ENCODE assay signal across 17 mouse cellular contexts in genomic region chr6:47375705-47376104, GRCm38 (mm10).
DNase-seq lines count a peak whose midpoint lies in the region; ATAC-seq and TF ChIP-seq lines count a peak whose summit lies in the region.
"Had no signal": no experiment of that assay in that cellular context is flagged by ENCODE, and none has a peak within 500 bp of the region (broad histone marks: within the 10 kb centered on the region; RNA-seq: fewer than 3 reads in every experiment).

No protein-coding gene starts in this region.

- 60% methylated on average over 4 of the region's 4 CpGs for WGBS in lung, embryonic 14.5 days
- WGBS in lung, postnatal 0 days: 51% methylated on average over 4 of the region's 4 CpGs
- WGBS in intestine, embryonic 14.5 days: 29% methylated on average over 4 of the region's 4 CpGs
- WGBS in intestine, postnatal 0 days: 39% methylated on average over 4 of the region's 4 CpGs
- WGBS in forebrain, embryonic 16.5 days: 89% methylated on average over 4 of the region's 4 CpGs

- H3K9me3 ChIP-seq in lung, embryonic 14.5 days (ENCODE audit: low read depth, low read length): no peaks in the 10 kb centered on the region
- no peaks in the 10 kb centered on the region for H3K9me3 ChIP-seq in lung, postnatal 0 days (ENCODE audit: low read length)
- H3K9me3 ChIP-seq in intestine, embryonic 14.5 days (ENCODE audit: control insufficient read depth, low read length): no peaks in the 10 kb centered on the region
- H3K9me3 ChIP-seq in intestine, postnatal 0 days (ENCODE audit: control insufficient read depth): no peaks in the 10 kb centered on the region
- H3K9me3 ChIP-seq in forebrain, embryonic 16.5 days (ENCODE audit: control insufficient read depth, low read length): no peaks in the 10 kb centered on the region
- H3K9me3 ChIP-seq: embryonic facial prominence, embryonic 13.5 days; forebrain, embryonic 13.5 days; heart, embryonic 12.5 days; hindbrain, embryonic 10.5 days; hindbrain, embryonic 15.5 days had no signal

- H3K9ac ChIP-seq in lung, embryonic 14.5 days: no peak overlapping the region
- H3K9ac ChIP-seq in lung, postnatal 0 days (replicated peaks; ENCODE audit: low read depth): no peak overlapping the region
- H3K9ac ChIP-seq in intestine, embryonic 14.5 days (ENCODE audit: low read length): no peak overlapping the region
- no peak overlapping the region for H3K9ac ChIP-seq in intestine, postnatal 0 days (ENCODE audit: low read depth, low read length)
- no peak overlapping the region for H3K9ac ChIP-seq in forebrain, embryonic 16.5 days (replicated peaks; ENCODE audit: low read depth, low read length)
- H3K9ac ChIP-seq: embryonic facial prominence, embryonic 13.5 days; forebrain, embryonic 13.5 days; heart, embryonic 12.5 days; hindbrain, embryonic 15.5 days had no signal

- no peak overlapping the region for H3K4me2 ChIP-seq in lung, embryonic 14.5 days
- no peak overlapping the region for H3K4me2 ChIP-seq in lung, postnatal 0 days (replicated peaks; ENCODE audit: low read depth, low read length)
- no peak overlapping the region for H3K4me2 ChIP-seq in intestine, embryonic 14.5 days (ENCODE audit: low read length)
- no peak overlapping the region for H3K4me2 ChIP-seq in intestine, postnatal 0 days (replicated peaks; ENCODE audit: low read depth)
- no peak overlapping the region for H3K4me2 ChIP-seq in forebrain, embryonic 16.5 days (ENCODE audit: low read length)
- H3K4me2 ChIP-seq: embryonic facial prominence, embryonic 13.5 days; forebrain, embryonic 13.5 days; heart, embryonic 12.5 days; hindbrain, embryonic 15.5 days had no signal

- no peak overlapping the region for H3K27ac ChIP-seq in lung, embryonic 14.5 days (ENCODE audit: low read depth)
- H3K27ac ChIP-seq in lung, postnatal 0 days (ENCODE audit: low read length): no peak overlapping the region
- no peak overlapping the region; the same call in 1 of the 2 replicates for H3K27ac ChIP-seq in intestine, embryonic 14.5 days (ENCODE audit: low read depth)
- H3K27ac ChIP-seq in intestine, postnatal 0 days (ENCODE audit: low read depth, low read length): no peak overlapping the region
- H3K27ac ChIP-seq in forebrain, embryonic 16.5 days (ENCODE audit: low read length): no peak overlapping the region
- H3K27ac ChIP-seq: embryonic facial prominence, embryonic 13.5 days; forebrain, embryonic 13.5 days; gastrocnemius, adult 2 months; hindbrain, embryonic 10.5 days; hindbrain, embryonic 15.5 days had no signal

- no peaks in the 10 kb centered on the region for H3K36me3 ChIP-seq in lung, embryonic 14.5 days (ENCODE audit: insufficient read depth)
- H3K36me3 ChIP-seq in lung, postnatal 0 days (ENCODE audit: insufficient read depth, low read length): no peaks in the 10 kb centered on the region
- H3K36me3 ChIP-seq in intestine, embryonic 14.5 days (ENCODE audit: control insufficient read depth, insufficient read depth, low read length): no peaks in the 10 kb centered on the region
- H3K36me3 ChIP-seq in intestine, postnatal 0 days (ENCODE audit: control insufficient read depth, insufficient read depth): no peaks in the 10 kb centered on the region
- no peaks in the 10 kb centered on the region for H3K36me3 ChIP-seq in forebrain, embryonic 16.5 days (ENCODE audit: control insufficient read depth, insufficient read depth)
- H3K36me3 ChIP-seq: embryonic facial prominence, embryonic 13.5 days; heart, embryonic 12.5 days; hindbrain, embryonic 10.5 days; hindbrain, embryonic 15.5 days had no signal

- H3K27me3 ChIP-seq in lung, embryonic 14.5 days (ENCODE audit: insufficient read depth, low read length): no peaks in the 10 kb centered on the region
- H3K27me3 ChIP-seq in lung, postnatal 0 days (replicated peaks; ENCODE audit: insufficient read depth, low read length): no peaks in the 10 kb centered on the region
- no peaks in the 10 kb centered on the region for H3K27me3 ChIP-seq in intestine, embryonic 14.5 days (replicated peaks; ENCODE audit: control insufficient read depth, insufficient read depth, low read length)
- H3K27me3 ChIP-seq in intestine, postnatal 0 days (replicated peaks; ENCODE audit: control insufficient read depth, insufficient read depth, low read length): no peaks in the 10 kb centered on the region
- H3K27me3 ChIP-seq in forebrain, embryonic 16.5 days (replicated peaks; ENCODE audit: control insufficient read depth, insufficient read depth, low read length): no peaks in the 10 kb centered on the region
- H3K27me3 ChIP-seq: embryonic facial prominence, embryonic 13.5 days; forebrain, embryonic 13.5 days; heart, embryonic 12.5 days; hindbrain, embryonic 15.5 days had no signal

- no peak for ATAC-seq in lung, embryonic 14.5 days (ENCODE audit: insufficient read depth)
- ATAC-seq in lung, postnatal 0 days: no peak
- 0 out of 2 replicates have a peak, but pooled peaks have one; percentile 64 for ATAC-seq in intestine, embryonic 14.5 days (replicated peaks; ENCODE audit: low FRiP score, low TSS enrichment, low read depth)
- peak; percentile 43; the same call in 1 of the 2 replicates for ATAC-seq in intestine, postnatal 0 days
- ATAC-seq in forebrain, embryonic 16.5 days: no peak
- ATAC-seq: forebrain, embryonic 13.5 days had no signal

- H3K4me3 ChIP-seq in lung, embryonic 14.5 days (ENCODE audit: low read depth, low read length): no peak overlapping the region
- H3K4me3 ChIP-seq in lung, postnatal 0 days (ENCODE audit: low read depth, low read length): no peak overlapping the region
- H3K4me3 ChIP-seq in intestine, embryonic 14.5 days (ENCODE audit: low read depth, low read length): no peak overlapping the region
- no peak overlapping the region for H3K4me3 ChIP-seq in intestine, postnatal 0 days (ENCODE audit: low read depth, low read length)
- H3K4me3 ChIP-seq in forebrain, embryonic 16.5 days (replicated peaks; ENCODE audit: low read length): no peak overlapping the region
- H3K4me3 ChIP-seq: embryonic facial prominence, embryonic 13.5 days; forebrain, embryonic 13.5 days; gastrocnemius, adult 2 months; heart, embryonic 12.5 days; hindbrain, embryonic 10.5 days; hindbrain, embryonic 15.5 days had no signal

- DNase-seq in lung, embryonic 14.5 days: peak; percentile 11
- DNase-seq in lung, postnatal 0 days (ENCODE audit: low spot score): no peak
- peak; percentile 68 for DNase-seq in intestine, embryonic 14.5 days (ENCODE audit: low spot score)
- DNase-seq in spleen, adult 18-20 months: no peak
- DNase-seq: adrenal gland, adult 8-10 months; adrenal gland, postnatal 36 days; cerebellum, adult 2 months; cerebellum, postnatal 10 days; gastrocnemius, adult 2 months; gastrocnemius, postnatal 25 days had no signal

- TF ChIP-seq CTCF in lung, embryonic 14.5 days (IDR thresholded peaks at IDR 0.05; ENCODE audit: low read depth): no peak
- TF ChIP-seq CTCF in lung, postnatal 0 days (IDR thresholded peaks at IDR 0.05): no peak
- no peak for TF ChIP-seq CTCF in intestine, postnatal 0 days (IDR thresholded peaks at IDR 0.05; ENCODE audit: low read depth)

- no peak for TF ChIP-seq EP300 in lung, postnatal 0 days (IDR thresholded peaks at IDR 0.05)

- no peaks in the 10 kb centered on the region for H3K4me1 ChIP-seq in lung, embryonic 14.5 days (ENCODE audit: insufficient read depth)
- no peaks in the 10 kb centered on the region for H3K4me1 ChIP-seq in lung, postnatal 0 days (ENCODE audit: insufficient read depth, low read depth, low read length)
- no peaks in the 10 kb centered on the region for H3K4me1 ChIP-seq in intestine, embryonic 14.5 days (replicated peaks; ENCODE audit: control insufficient read depth, insufficient read depth, low read length)
- H3K4me1 ChIP-seq in intestine, postnatal 0 days (replicated peaks; ENCODE audit: control insufficient read depth, insufficient read depth, low read length): no peaks in the 10 kb centered on the region
- H3K4me1 ChIP-seq in forebrain, embryonic 16.5 days (replicated peaks; ENCODE audit: control insufficient read depth, insufficient read depth, low read length): no peaks in the 10 kb centered on the region
- H3K4me1 ChIP-seq: embryonic facial prominence, embryonic 13.5 days; forebrain, embryonic 13.5 days; hindbrain, embryonic 10.5 days; hindbrain, embryonic 15.5 days had no signal

Comparison
In these comparisons a context has a peak if more than half of its experiments do, and no peak if none do; other contexts are left out.
1. DNase-seq: peak in lung, embryonic 14.5 days (single experiment) and intestine, embryonic 14.5 days (single experiment); none in lung, postnatal 0 days (single experiment) and spleen, adult 18-20 months (0 of 2).
2. ATAC-seq: peak in intestine, embryonic 14.5 days (single experiment) and intestine, postnatal 0 days (single experiment); none in lung, embryonic 14.5 days (single experiment), lung, postnatal 0 days (single experiment) and forebrain, embryonic 16.5 days (single experiment).